In the genomic region with DNA sequence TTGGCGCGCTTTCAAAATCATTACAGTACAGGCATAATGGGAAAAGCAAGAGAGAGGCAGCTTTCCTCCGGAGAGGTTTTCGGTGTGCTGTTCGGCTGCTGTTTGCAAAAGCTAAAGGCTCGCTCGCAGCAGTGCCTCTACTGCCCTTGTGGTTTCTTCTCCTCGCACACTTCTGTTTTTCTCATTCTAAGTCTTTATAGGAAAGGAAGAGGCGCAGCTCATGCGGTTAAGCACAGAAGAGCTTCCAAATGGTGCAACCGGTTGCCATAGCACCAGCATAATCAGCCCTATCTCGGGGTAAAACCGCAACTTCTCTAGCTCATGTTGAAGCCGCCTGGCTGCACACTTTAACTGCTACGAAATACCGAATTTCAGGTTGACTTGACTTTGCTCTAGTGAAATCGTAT, we compare ENCODE assay signal across 9 mouse cellular contexts. TPM values are rescaled to one million over a fixed set of nuclear protein-coding genes. Genes with fewer than 3 reads are reported as not detected.
DNase-seq lines count a peak whose midpoint lies in the region; ATAC-seq lines count a peak whose summit lies in the region.
"Had no signal": no experiment of that assay in that cellular context is flagged by ENCODE, and none has a peak within 500 bp of the region (broad histone marks: within the 10 kb centered on the region; RNA-seq: fewer than 3 reads in every experiment).

No protein-coding gene starts in this region.

- peak overlapping the region; percentile 58 for H3K4me2 ChIP-seq in hindbrain, embryonic 16.5 days (ENCODE audit: low read length)

- no peaks in the 10 kb centered on the region for H3K9me3 ChIP-seq in hindbrain, embryonic 16.5 days (ENCODE audit: control insufficient read depth, low read length)

- H3K27me3 ChIP-seq in hindbrain, embryonic 16.5 days (replicated peaks; ENCODE audit: control insufficient read depth, insufficient read depth, low read length): no peaks in the 10 kb centered on the region

- H3K9ac ChIP-seq in hindbrain, embryonic 16.5 days (ENCODE audit: low read depth, low read length): peak overlapping the region; percentile 33

- no peaks in the 10 kb centered on the region for H3K36me3 ChIP-seq in hindbrain, embryonic 16.5 days (ENCODE audit: control insufficient read depth, insufficient read depth, low read length)

- peak; percentile 98 for DNase-seq in MEL-GATA-1-ER (ENCODE audit: extremely low read depth, low read depth)
- DNase-seq in frontal cortex, postnatal 14 days (ENCODE audit: low spot score in 2 of 2): peak; percentile 58 to 62
- DNase-seq in left cerebral cortex, adult 18-20 months (ENCODE audit: low spot score in 2 of 2): peak; percentile 39 to 66
- peak; percentile 47 for DNase-seq in lung, postnatal 14 days
- peak; percentile 6 for DNase-seq in ovary, postnatal 14 days (ENCODE audit: low spot score)
- DNase-seq in thymus, postnatal 25 days: peak; percentile 85

- WGBS in hindbrain, embryonic 16.5 days: 6% methylated on average over 17 of the region's 17 CpGs

- 0 out of 2 replicates have a peak overlapping the region, but pooled peaks have one; percentile 2 for H3K4me3 ChIP-seq in brown adipose tissue, adult 24 weeks (ENCODE audit: insufficient read depth, low read depth, low read length)
- H3K4me3 ChIP-seq in hindbrain, embryonic 16.5 days (ENCODE audit: low read length): peak overlapping the region; percentile 36
- H3K4me3 ChIP-seq: erythroblast, embryonic 14.5 days had no signal

- H3K27ac ChIP-seq in brown adipose tissue, adult 24 weeks (replicated peaks; ENCODE audit: low read depth, low read length): peak overlapping the region; percentile 36; the same call in 1 of the 2 replicates
- peak overlapping the region; percentile 79 for H3K27ac ChIP-seq in hindbrain, embryonic 16.5 days (ENCODE audit: low read depth, low read length)

- peak; percentile 95 for ATAC-seq in hindbrain, embryonic 16.5 days

- no peaks in the 10 kb centered on the region for H3K4me1 ChIP-seq in brown adipose tissue, adult 24 weeks (ENCODE audit: control insufficient read depth, insufficient read depth, insufficient read length, low read length)
- peaks cover 3% of the 10 kb centered on the region for H3K4me1 ChIP-seq in hindbrain, embryonic 16.5 days (ENCODE audit: control insufficient read depth, insufficient read depth, low read depth, low read length)

RNA-seq across cellular contexts. Expression of a gene that starts 39.1 kb away (rescaled TPM):
- polyA plus RNA-seq in brown adipose tissue, adult 24 weeks (2012; ENCODE audit: insufficient read depth, insufficient read length, missing spikeins): 4.7 and 6.1 TPM in 2 replicates
- 1.2 and 1.3 TPM in 2 replicates for polyA plus RNA-seq in hindbrain, embryonic 16.5 days (2015; fragmentation: Nextera tagmentation; extraction: Ambion mirVana)
- 1 to 10 TPM; 2.4 to 2.5 TPM for total RNA-seq in left cerebral cortex, adult 18-20 months (2021)
- polyA plus RNA-seq: erythroblast, embryonic 14.5 days had no signal

Comparison
In these comparisons a context has a peak if more than half of its experiments do, and no peak if none do; other contexts are left out.
1. Peak in every context shown above with its lines: DNase-seq, ATAC-seq, H3K4me3 ChIP-seq and H3K27ac ChIP-seq.
2. DNase-seq: peak in every context shown above with its lines; median percentile 98 in MEL-GATA-1-ER; 85 in thymus, postnatal 25 days; 60 in frontal cortex, postnatal 14 days; 52 in left cerebral cortex, adult 18-20 months; 47 in lung, postnatal 14 days; 6 in ovary, postnatal 14 days.